Mouse (Mus musculus): ENCODE measurements around the gene Tmem129.

The Tmem129 gene

DNA sequence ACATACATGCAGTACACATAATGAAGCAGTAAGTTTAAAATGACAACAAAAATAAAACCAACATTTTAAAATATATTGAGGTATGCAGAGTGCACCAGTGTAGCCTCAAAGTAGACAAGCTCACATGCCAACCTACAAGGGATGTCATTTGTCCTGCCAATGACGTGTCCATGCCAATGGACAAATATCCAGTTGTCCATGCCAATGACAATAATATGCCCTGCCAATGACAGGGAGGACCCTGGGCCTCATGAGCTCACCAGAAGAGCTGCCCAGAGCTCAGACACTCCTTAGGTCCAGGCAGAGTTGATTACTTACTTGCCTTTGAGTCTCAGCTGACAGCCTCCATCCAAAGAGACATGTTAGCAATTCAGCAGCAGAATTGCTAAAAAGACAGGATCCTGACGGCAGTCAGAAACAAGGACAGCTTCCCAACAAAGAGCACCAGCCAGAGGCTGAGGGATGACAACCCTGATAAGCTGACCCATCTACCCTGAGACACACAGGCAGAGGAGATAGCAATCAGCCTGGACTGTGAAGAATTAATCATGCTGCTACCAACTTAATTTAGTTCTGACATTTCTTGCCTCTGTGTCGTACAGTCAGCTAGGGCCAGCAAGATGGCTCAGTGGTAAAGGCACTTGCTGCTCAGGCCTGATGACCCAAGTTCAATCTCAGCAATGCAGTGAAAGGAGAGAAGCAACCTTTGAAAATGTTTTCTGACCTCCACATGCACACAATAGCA, 20.4 kb downstream of the Tmem129 start:
- no peak for DNase-seq (ENCODE audit: low read depth)

DNA sequence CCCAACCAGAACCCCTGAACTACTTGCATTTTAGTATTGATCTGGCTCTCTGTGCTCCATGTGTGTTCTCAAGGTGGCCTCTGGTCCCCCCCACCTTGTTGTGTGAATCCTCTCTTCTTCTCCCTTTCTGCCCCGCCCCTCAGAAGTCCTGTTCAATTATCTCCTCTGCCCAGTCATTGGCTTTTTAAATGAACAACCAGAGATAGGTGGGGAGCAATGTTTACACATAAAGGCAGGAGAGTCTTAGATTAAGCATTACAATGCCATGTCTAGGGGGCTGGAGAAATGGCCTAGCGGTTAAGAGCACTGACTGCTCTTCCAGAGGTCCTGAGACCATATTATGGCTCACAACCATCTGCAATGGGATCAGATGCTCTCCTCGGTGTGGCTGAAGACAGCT, 22.9 kb downstream of the Tmem129 start:
- DNase-seq (ENCODE audit: low read depth) = no peak

DNA sequence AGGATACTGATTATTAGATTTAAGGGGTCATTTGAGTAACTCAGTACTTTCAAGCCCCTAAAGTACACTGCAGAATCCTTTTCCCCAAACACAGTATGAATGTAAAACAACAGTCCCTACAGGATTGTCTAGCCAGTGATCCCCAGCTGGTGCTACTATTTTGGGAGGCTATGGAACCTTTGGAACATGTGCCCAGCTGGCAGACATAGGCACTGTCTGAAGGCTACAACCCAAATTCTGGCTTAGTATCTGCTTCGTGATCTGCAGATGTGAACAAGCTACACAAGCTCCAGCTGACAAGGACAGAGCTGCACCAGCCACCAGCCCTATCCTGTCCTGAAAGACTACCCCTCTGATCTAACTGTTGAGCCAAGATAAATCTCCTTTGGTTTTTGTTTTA, 25.7 kb downstream of the Tmem129 start:
- DNase-seq (ENCODE audit: low read depth) = no peak

DNA sequence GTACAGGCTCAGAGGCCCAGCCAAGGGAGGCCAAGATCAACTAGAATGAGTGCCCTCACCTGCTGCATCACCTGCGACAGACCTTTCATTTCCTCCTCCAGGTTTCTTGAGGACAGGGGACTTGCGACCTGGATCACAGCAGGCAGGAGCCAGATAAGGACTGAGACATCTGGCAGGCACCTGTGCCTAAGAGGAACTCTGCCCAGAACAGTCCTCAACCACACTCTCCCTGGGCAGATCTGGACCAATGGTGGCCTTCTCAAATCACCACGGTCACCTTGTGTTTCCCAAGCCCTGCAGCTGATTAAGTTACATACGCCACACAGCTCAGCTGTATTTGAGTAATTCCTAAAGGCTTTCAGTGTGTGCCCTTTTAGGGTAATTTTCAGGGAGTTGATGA, 27.6 kb downstream of the Tmem129 start:
- no peak for DNase-seq (ENCODE audit: low read depth)

DNA sequence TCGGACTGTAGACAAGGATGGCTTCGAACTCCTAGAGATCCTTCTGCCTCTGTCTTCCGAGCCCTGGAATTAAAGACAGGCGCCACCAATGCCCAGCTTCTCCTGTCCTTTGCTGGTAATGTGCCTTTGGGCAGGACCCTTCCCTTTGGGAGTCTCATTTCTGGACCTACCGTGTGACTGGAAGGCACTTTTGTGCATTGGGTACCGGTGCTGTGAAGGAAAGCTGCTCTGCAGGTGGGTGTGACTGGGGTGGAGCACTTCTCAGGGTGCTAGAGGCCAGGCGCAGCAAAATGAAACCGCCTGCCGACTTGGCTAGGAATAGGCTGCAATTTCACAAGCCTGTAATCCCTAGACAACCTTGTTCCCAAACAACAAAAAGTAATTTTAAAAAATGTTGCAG, 28.2 kb downstream of the Tmem129 start:
- DNase-seq (ENCODE audit: low read depth) = no peak

DNA sequence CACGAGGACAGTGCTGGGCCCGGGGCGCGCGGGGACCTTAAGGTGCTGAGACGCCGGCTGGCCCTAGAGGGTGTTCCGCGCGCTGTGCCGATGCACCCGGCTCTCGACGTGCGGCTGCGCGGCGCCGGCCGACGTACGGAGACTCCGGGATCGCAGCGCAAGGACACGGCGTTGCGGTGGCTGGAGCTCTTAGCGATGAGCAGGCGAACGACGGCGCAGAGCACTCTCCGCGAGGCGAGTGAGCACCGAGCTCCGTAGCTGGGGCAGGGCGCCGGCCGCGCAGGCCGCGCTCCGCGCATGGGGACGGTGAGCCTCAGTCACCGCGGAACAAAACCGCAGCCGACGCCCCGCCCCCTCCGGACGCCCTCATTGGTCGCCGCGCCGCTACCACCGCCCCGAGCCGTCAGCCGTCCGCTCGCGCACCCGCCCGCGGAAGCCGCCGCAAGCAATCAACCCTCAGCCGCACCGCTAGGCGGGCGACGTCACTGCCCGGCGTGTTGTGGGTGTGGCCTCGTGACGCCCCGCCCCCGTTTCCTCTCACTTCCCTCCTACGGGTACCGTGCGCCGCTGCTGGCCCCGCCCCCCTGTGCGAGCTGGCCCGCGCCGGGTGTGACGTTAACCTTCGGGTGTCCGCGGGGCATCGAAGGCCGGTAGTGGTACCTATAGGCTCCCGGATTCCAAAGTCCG, 28.8 kb downstream of the Tmem129 start, which contains the start of the genes Fam53a and Gm9903:
TSS of gene Fam53a (minus strand) at position 335 of the 687 bp plus-strand sequence.
TSS of gene Gm9903 (plus strand) at position 625 of the 687 bp plus-strand sequence.
- DNase-seq (ENCODE audit: low read depth) = peak; percentile 98

DNA sequence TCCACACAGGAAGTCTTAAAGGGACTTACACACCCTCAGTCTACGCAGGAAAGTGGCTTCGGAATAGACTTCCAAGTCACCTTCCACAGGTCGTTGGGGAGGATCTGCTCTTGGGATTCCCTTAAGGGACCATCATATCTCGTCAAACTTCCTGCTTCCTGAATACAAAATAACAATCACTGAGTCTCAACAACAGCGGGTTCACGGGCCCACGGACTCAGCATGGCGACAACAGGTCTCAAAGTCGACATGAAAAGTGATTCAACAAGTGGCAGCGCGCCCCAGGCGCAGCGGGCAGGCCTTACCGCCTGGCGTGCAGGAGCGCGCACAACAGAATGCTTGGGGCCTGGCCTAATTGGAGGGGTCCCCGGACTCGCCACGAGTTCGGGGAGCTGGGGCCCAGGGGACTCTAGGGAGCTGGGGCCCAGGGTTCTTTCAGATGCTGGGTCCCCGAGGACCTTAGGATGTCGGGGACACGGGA, 29.4 kb downstream of the Tmem129 start:
- DNase-seq (ENCODE audit: low read depth) = peak; percentile 80

DNA sequence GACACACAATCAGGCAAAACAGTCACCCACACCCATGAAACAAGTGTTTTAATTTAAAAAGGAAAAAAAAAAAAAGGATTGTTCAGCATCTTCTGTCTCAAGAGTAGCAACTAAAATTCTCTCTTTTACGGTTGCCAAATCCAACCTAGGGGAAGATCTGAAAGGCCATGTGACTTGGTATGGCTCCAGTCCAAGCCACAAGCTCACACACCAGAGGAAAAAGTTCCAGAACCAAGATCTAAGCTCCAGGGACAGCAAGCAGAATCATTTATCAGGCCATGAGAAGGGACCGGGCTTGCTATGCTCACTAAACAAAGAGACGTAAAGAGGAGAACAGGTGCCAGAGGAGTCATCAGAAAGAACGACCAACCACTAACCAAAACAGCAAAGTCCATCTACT, 30.2 kb downstream of the Tmem129 start:
- peak; percentile 39 for DNase-seq (ENCODE audit: low read depth)

DNA sequence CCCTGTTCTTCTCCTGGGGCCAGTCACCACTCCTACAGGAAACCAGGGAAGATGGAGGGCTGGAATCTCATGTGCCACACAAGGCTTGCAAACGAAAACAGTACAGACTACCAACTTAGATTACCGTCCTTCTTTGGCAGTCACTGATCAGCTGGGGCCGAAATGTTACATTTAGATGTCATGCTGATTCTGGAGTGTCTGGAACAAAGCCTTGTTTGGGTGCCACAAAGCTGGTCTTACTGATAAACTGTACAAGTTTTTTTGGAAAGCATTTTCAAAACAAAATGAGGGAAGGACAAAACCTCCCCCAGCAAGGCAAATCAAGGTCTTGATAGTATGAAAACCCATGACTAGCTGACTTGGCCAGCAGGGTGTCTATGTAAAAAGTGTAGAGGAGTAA, 34.5 kb downstream of the Tmem129 start:
- no peak for DNase-seq (ENCODE audit: low read depth)

DNA sequence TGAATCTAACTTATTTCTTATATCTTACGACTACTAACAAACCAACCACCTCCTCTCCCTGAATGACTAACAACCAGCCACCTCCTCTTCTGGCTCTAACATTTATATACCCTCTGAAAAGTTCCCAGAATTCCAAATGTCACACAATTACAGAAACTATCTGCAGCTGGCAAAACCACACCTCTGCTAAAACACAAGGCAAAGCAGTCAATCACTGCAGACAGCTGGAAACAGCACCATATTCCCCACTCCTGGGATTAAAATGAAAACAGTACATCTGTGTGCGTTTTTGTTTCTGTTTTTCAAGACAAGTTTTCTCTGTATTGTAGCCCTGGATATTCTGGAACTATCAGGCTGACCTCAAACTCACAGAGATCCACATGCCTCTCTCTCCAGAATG, 35.5 kb downstream of the Tmem129 start:
- no peak for DNase-seq (ENCODE audit: low read depth)

DNA sequence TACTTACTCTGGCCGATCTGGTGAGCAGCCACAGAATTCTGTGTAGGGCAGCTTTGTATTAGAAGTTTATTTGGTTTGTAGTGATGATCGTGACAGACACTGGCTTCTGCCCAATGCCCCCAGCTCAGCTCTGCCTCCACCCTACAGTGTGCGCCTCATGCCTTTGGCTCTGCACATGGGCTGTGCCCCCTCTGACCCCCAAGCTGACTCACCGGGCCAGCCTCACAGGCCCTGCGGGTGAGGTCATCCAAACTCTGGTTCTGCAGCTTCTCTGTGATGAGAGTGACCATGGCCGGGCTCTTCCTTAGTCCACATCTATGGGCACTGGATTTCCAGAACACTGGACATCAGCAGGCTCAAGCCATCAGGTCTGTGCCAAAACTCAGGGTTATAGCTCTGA, 43.8 kb downstream of the Tmem129 start:
- no peak for DNase-seq (ENCODE audit: low read depth)

DNA sequence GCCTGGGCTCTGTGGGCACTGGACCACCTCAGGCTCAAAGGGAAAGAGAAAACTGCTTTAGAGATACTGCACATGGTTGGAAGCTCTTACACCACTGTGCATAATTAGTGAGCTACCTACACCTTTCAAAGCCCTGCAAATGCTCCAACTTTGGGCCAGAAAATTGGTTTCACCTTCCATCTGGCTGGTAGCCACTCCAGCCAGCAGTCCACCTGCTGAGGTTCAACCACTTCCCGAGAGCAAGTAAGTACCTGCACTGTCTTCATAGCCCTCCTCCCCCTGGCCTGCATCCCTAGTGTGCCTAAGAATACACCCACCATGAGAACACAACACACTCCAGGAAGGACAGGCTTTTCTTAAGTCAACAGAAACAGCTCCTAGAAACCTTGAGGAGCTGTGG, 46.4 kb downstream of the Tmem129 start:
- no peak for DNase-seq (ENCODE audit: low read depth)

DNA sequence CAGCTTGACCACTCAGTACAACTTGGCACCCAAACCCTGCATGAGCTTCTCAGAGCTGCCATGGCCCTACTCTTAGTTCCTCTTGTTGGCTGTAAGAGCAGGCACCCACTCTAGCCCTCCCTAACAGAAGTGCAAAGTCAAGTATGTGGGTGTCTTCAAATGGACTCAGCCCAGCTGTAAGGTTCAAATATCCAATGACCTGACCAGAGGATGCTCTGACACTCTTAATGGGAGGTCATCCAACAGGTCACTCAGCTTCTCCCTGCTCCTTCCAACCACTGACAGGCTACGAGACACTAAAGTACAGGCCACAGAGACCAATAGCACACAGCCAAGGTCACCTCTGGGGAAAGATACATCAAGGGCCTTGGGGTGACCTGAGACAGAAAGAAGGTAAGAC, 49.0 kb downstream of the Tmem129 start:
- no peak for DNase-seq (ENCODE audit: low read depth)

DNA sequence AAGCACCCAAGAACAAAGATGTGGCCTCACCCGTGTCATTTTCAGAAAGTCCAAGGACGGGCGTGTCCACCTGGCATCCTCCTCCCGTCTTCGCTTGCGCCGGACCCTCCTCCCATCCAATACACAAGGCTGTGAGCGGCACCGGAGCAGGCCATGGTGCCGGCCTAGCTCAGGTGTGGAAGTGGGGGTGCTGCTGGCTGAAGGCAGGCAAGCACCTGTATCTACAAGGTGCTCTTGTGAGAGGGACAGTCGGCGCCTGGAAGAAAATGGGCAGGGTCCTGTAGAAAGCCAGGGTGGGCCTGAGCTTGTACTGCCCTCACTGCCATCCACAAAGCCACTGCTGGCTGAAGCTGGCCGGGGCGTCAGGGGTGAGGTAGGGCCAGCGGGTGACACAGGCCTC, 50.8 kb downstream of the Tmem129 start:
- DNase-seq (ENCODE audit: low read depth) = no peak

DNA sequence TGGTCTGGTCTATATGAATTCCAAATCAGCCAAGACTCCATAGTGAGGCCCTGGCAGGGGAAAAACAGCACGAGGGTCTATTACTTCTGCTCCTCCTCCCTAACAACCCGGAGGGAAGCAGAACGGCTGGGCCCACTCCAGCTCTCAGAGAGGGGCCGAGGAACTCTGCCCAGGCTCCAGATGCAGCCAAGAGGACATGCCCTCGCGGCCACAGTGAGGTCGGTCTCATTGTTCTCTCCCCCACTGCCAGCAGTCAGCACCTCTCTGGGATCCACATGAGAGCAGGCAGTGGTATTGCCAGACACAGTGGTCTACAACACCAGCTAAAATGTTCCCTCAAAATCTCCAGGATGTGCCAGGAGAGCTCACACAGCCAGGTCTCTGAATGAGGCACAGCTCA, 51.6 kb downstream of the Tmem129 start:
- DNase-seq (ENCODE audit: low read depth) = no peak

DNA sequence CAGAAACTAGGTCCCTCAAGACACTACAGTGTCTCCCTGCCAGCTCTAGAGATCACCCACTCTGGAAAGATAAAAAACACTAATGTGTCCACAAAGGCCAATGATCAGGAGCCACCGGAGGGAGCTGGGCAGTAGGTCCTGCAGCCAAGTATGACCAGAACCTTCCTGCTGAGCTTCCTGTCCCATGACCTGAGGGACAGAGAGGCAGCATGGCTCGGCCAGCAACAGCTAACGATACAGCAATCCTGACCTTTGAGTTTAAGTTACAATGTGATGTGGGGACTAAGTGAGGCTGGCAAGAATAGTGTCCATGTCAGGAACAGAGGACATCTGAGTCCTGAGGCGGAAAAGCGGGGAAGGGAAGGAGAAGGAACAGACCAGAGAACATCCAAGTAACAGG, 52.9 kb downstream of the Tmem129 start:
- no peak for DNase-seq (ENCODE audit: low read depth)
